Mouse (Mus musculus): ENCODE data around the gene Mrps11.

GRCm38 (mm10) chr7:78766019-78766683 is 16.8 kb upstream of the Mrps11 start:
- no peak for TF ChIP-seq GATA2 (IDR thresholded peaks at IDR 0.05; ENCODE audit: borderline replicate concordance, low read depth, low read length)
- peak; percentile 63; the same call in 1 of the 2 replicates for TF ChIP-seq CTCF (IDR thresholded peaks at IDR 0.05; ENCODE audit: low read depth, low read length)
- no peak for TF ChIP-seq TAL1 (conservative IDR thresholded peaks at IDR 0.05; ENCODE audit: low read depth, low read length)
- no peak for TF ChIP-seq GATA1 (IDR thresholded peaks at IDR 0.05; ENCODE audit: borderline replicate concordance, low read length)
- no peak for TF ChIP-seq POLR2AphosphoS5 (IDR thresholded peaks at IDR 0.05; ENCODE audit: insufficient replicate concordance, low read depth, low read length)

Measured in G1E (cell line).